Mouse (Mus musculus) CH12.LX (cell line): Measurements from ENCODE around the gene Gm43518. TPM values are rescaled to one million over a fixed set of nuclear protein-coding genes. Genes with fewer than 3 reads are reported as not detected.
A peak's percentile ranks its signal among the peaks of the same experiment; 100 is the strongest.

ENCODE experiments used
- DNase-seq: peaks from one replicate; pipeline ENCODE4 v3.0.0-alpha.2; 2013; ENCODE audit errors: extremely low read depth
- H3K27ac ChIP-seq: 2 replicates; pipeline ENCODE4 v1.5.1; 2012; ENCODE audit warnings: low read depth, mild to moderate bottlenecking, control low read depth, moderate library complexity; ENCODE audit not compliant: insufficient read depth
- H3K27me3 ChIP-seq: replicated peaks from 2 replicates; pipeline ENCODE3; 2012; ENCODE audit warnings: inconsistent platforms
- H3K36me3 ChIP-seq, 2 experiments: replicated peaks in 1 of 2; 2 replicates each; pipeline versions ENCODE3 to v1.6.1; 2012; ENCODE audit warnings: inconsistent platforms in 1 of 2, low read length in 1 of 2, mild to moderate bottlenecking in 1 of 2, mixed read lengths in 1 of 2, moderate library complexity in 1 of 2; ENCODE audit not compliant: control insufficient read depth in 1 of 2, insufficient read depth in 1 of 2
- H3K4me1 ChIP-seq, 2 experiments: 2 replicates each; pipeline ENCODE4 v1.6.1; 2012; ENCODE audit warnings: inconsistent platforms in 1 of 2, moderate library complexity in 1 of 2; ENCODE audit not compliant: insufficient read depth in 2 of 2, control insufficient read depth in 1 of 2
- H3K4me2 ChIP-seq: 2 replicates; pipeline ENCODE4 v1.6.1; 2012; ENCODE audit warnings: low read depth, mild to moderate bottlenecking, control low read depth; ENCODE audit not compliant: poor library complexity, insufficient read depth, severe bottlenecking
- H3K4me3 ChIP-seq, 3 experiments: fragments of 150-350 bp in 1 of 3; sonication (generic) in 1 of 3; replicated peaks in 1 of 3; 2 replicates each; pipeline versions ENCODE3 to v1.5.1; 2011 to 2012; ENCODE audit warnings: low read depth in 2 of 3, low read length in 2 of 3, mild to moderate bottlenecking in 2 of 3, moderate library complexity in 2 of 3, control low read depth in 1 of 3, improper control_type of control experiment in 1 of 3, inconsistent platforms in 1 of 3, mixed read lengths in 1 of 3; ENCODE audit not compliant: poor library complexity in 1 of 3
- H3K79me2 ChIP-seq: replicated peaks from 2 replicates; pipeline ENCODE4 v1.6.1; 2012; ENCODE audit warnings: mild to moderate bottlenecking, moderate library complexity; ENCODE audit not compliant: control insufficient read depth, poor library complexity, insufficient read depth, severe bottlenecking; ENCODE audit errors: extremely low read depth
- H3K9ac ChIP-seq: 2 replicates; pipeline ENCODE4 v1.6.1; 2012; ENCODE audit warnings: low read depth, mild to moderate bottlenecking, control low read depth, moderate library complexity; ENCODE audit not compliant: insufficient read depth
- H3K9me3 ChIP-seq: replicated peaks from 2 replicates; pipeline ENCODE3; 2012; ENCODE audit warnings: low read length, inconsistent platforms, mixed read lengths
- BHLHE40 ChIP-seq: IDR thresholded peaks from 2 replicates; pipeline ENCODE4 v1.6.1; 2011; ENCODE audit warnings: mild to moderate bottlenecking, low read depth, low read length, improper control_type of control experiment
- CHD1 ChIP-seq: IDR thresholded peaks from 2 replicates; pipeline ENCODE4 v1.6.1; 2012; ENCODE audit warnings: low read depth, low read length, improper control_type of control experiment, inconsistent platforms
- CTCF ChIP-seq, 2 experiments: IDR thresholded peaks in 1 of 2; conservative IDR thresholded peaks in 1 of 2; 2 replicates each; pipeline ENCODE4 v1.5.1; 2011 to 2012; ENCODE audit warnings: low read depth in 2 of 2, low read length in 2 of 2, improper control_type of control experiment in 1 of 2, inconsistent platforms in 1 of 2, mild to moderate bottlenecking in 1 of 2, moderate library complexity in 1 of 2
- E2F4 ChIP-seq: IDR thresholded peaks from 2 replicates; pipeline ENCODE4 v1.6.1; 2011; ENCODE audit warnings: low read depth, low read length, improper control_type of control experiment; ENCODE audit not compliant: insufficient replicate concordance
- ELF1 ChIP-seq: IDR thresholded peaks from 2 replicates; pipeline ENCODE4 v1.6.1; 2014; ENCODE audit warnings: low read depth, mild to moderate bottlenecking, inconsistent platforms, low read length, improper control_type of control experiment
- EP300 ChIP-seq: IDR thresholded peaks from 2 replicates; pipeline ENCODE4 v1.6.1; 2011; ENCODE audit warnings: low read length, improper control_type of control experiment
- IRF4 ChIP-seq: IDR thresholded peaks from 2 replicates; pipeline ENCODE4 v1.6.1; 2014; ENCODE audit warnings: low read depth, mild to moderate bottlenecking, inconsistent platforms, low read length, improper control_type of control experiment
- JUN ChIP-seq: IDR thresholded peaks from 2 replicates; pipeline ENCODE4 v1.6.1; 2011; ENCODE audit warnings: low read depth, mild to moderate bottlenecking, low read length, improper control_type of control experiment, moderate library complexity; ENCODE audit not compliant: insufficient read depth
- MEF2A ChIP-seq: IDR thresholded peaks from 2 replicates; pipeline ENCODE4 v1.6.1; 2014; ENCODE audit warnings: low read depth, mild to moderate bottlenecking, inconsistent platforms, low read length, improper control_type of control experiment, borderline replicate concordance
- MYC ChIP-seq: IDR thresholded peaks from 2 replicates; pipeline ENCODE4 v1.6.1; 2011; ENCODE audit warnings: low read depth, mild to moderate bottlenecking, improper control_type of control experiment, low read length
- NELFE ChIP-seq: IDR thresholded peaks from 2 replicates; pipeline ENCODE4 v1.6.1; 2011; ENCODE audit warnings: low read depth, low read length, improper control_type of control experiment
- NRF1 ChIP-seq: IDR thresholded peaks from 2 replicates; pipeline ENCODE4 v1.6.1; 2014; ENCODE audit warnings: low read depth, mild to moderate bottlenecking, inconsistent platforms, low read length, improper control_type of control experiment, moderate library complexity
- PAX5 ChIP-seq: IDR thresholded peaks from 2 replicates; pipeline ENCODE4 v1.6.1; 2012; ENCODE audit warnings: low read length, inconsistent platforms, mixed read lengths
- POLR2A ChIP-seq: IDR thresholded peaks from 2 replicates; pipeline ENCODE4 v1.6.1; 2011; ENCODE audit warnings: low read depth, mild to moderate bottlenecking, improper control_type of control experiment, low read length
- POLR2AphosphoS2 ChIP-seq: IDR thresholded peaks from 2 replicates; pipeline ENCODE4 v1.6.1; 2011; ENCODE audit warnings: low read depth, low read length, improper control_type of control experiment
- RAD21 ChIP-seq: IDR thresholded peaks from 2 replicates; pipeline ENCODE4 v1.6.1; 2011; ENCODE audit warnings: low read depth, mild to moderate bottlenecking, low read length, improper control_type of control experiment, moderate library complexity
- RCOR1 ChIP-seq: conservative IDR thresholded peaks from 2 replicates; pipeline ENCODE4 v1.6.1; 2012; ENCODE audit warnings: low read depth, mild to moderate bottlenecking, inconsistent platforms, low read length, improper control_type of control experiment
- SMC3 ChIP-seq: IDR thresholded peaks from 2 replicates; pipeline ENCODE4 v1.6.1; 2011; ENCODE audit warnings: low read depth, low read length, improper control_type of control experiment
- USF1 ChIP-seq: IDR thresholded peaks from 2 replicates; pipeline ENCODE4 v1.6.1; 2014; ENCODE audit warnings: low read depth, mild to moderate bottlenecking, inconsistent platforms, low read length, improper control_type of control experiment
- USF2 ChIP-seq: conservative IDR thresholded peaks from 2 replicates; pipeline ENCODE4 v1.6.1; 2011; ENCODE audit warnings: low read depth, low read length, improper control_type of control experiment
- ZC3H11A ChIP-seq: IDR thresholded peaks from 2 replicates; pipeline ENCODE4 v1.6.1; 2012; ENCODE audit warnings: low read depth, mild to moderate bottlenecking, inconsistent platforms, low read length, improper control_type of control experiment
- ZKSCAN1 ChIP-seq: IDR thresholded peaks from 2 replicates; pipeline ENCODE4 v1.6.1; 2012; ENCODE audit warnings: low read depth, inconsistent platforms, low read length, improper control_type of control experiment, borderline replicate concordance
- ZMIZ1 ChIP-seq: IDR thresholded peaks from 2 replicates; pipeline ENCODE4 v1.6.1; 2012; ENCODE audit warnings: low read depth, mild to moderate bottlenecking, inconsistent platforms, low read length, improper control_type of control experiment
- ZNF384 ChIP-seq: IDR thresholded peaks from 2 replicates; pipeline ENCODE4 v1.6.1; 2012; ENCODE audit warnings: low read depth, low read length, improper control_type of control experiment, inconsistent platforms
- dilution Hi-C: fragments of 300-500 bp; cut with MboI; formaldehyde crosslinking; loops from 2 replicates; pipeline ENCODE4 v1.14.3; 2020; ENCODE audit warnings: low sequenced_read_pairs; ENCODE audit not compliant: extremely low pct_unique_long_range_greater_than_20kb, extremely low pct_ligation_motif_present
- in situ Hi-C: fragments of 300-500 bp; cut with MboI; formaldehyde crosslinking; loops from 3 replicates; pipeline ENCODE4 v1.14.3; 2019; ENCODE audit warnings: low sequenced_read_pairs, low pct_ligation_motif_present, low pct_unique_long_range_greater_than_20kb, mixed read lengths
- polyA plus RNA-seq: library from polyadenylated mRNA; unstranded; fragments of >175 nt; gene quantifications from 2 replicates; pipeline ENCODE4 v1.2.1, GENCODE M21; 2012; ENCODE audit warnings: low read depth; ENCODE audit not compliant: insufficient read length
- total RNA-seq, 2 experiments: library from RNA; depleted of rRNA; stranded (reverse); fragments of 300-350 nt in 1 of 2; fragments of >200 nt in 1 of 2; gene quantifications; 2 replicates each; pipeline ENCODE4 v1.2.3; 2012 to 2014

The Gm43518 gene
- total and polyA plus RNA-seq, 3 experiments, result 0.87 TPM; not detected in 2

GRCm38 (mm10) chr5:123932927-123933326, 5.7 kb downstream of the Gm43518 start:
- Histone ChIP-seq H3K79me2 (no peaks in the 10 kb centered on the region), H3K4me1 (peaks cover 2 to 20% of the 10 kb centered on the region in 2 experiments; a peak in 2 of 4 replicates), H3K9ac (no peak overlapping the region), H3K36me3 (peaks cover 8 to 19% of the 10 kb centered on the region in 2 experiments), H3K9me3 (peaks cover 2% of the 10 kb centered on the region), H3K27ac (no peak overlapping the region), H3K4me2 (no peak overlapping the region), H3K4me3 (no peak overlapping the region), H3K27me3 (no peaks in the 10 kb centered on the region)
- dilution Hi-C loops (no loop called here), in situ Hi-C loops (no loop called here)
- TF ChIP-seq CTCF (conservative IDR thresholded peaks at IDR 0.05 in 1 of 2, IDR thresholded peaks at IDR 0.05 in 1 of 2; ENCODE audit: low read depth in 2 of 2, low read length in 2 of 2) (peak in 1 of 2 experiments; percentile 24; a peak in 2 of 4 replicates), BHLHE40 (no peak), IRF4 (no peak), ZC3H11A (no peak)
- DNase-seq, result no peak

GRCm38 (mm10) chr5:123933556-123933955, 6.3 kb downstream of the Gm43518 start:
- H3K4me3 ChIP-seq, result no peak overlapping the region
- DNase-seq, result no peak
- H3K9ac ChIP-seq, result no peak overlapping the region
- H3K9me3 ChIP-seq, result peaks cover 2% of the 10 kb centered on the region
- H3K79me2 ChIP-seq, result no peaks in the 10 kb centered on the region
- peaks cover 3 to 13% of the 10 kb centered on the region in 2 experiments for H3K36me3 ChIP-seq
- no peak overlapping the region for H3K4me2 ChIP-seq
- TF ChIP-seq NELFE (no peak), USF2 (no peak)
- H3K4me1 ChIP-seq, result peaks cover 7 to 26% of the 10 kb centered on the region in 2 experiments
- dilution Hi-C loops, result no loop called here
- H3K27ac ChIP-seq, result no peak overlapping the region
- H3K27me3 ChIP-seq, result no peaks in the 10 kb centered on the region
- in situ Hi-C loops, result no loop called here

GRCm38 (mm10) chr5:123933957-123934591, 6.9 kb downstream of the Gm43518 start:
- no peaks in the 10 kb centered on the region for H3K79me2 ChIP-seq
- H3K4me1 ChIP-seq, result peaks cover 11 to 28% of the 10 kb centered on the region in 2 experiments
- no peak overlapping the region for H3K27ac ChIP-seq
- TF ChIP-seq SMC3 (peak; percentile 54), USF1 (no peak), E2F4 (no peak), ZNF384 (no peak), PAX5 (no peak), ELF1 (no peak), JUN (no peak), RCOR1 (no peak), ZC3H11A (no peak), CTCF (conservative IDR thresholded peaks at IDR 0.05 in 1 of 2, IDR thresholded peaks at IDR 0.05 in 1 of 2; ENCODE audit: low read depth in 2 of 2, low read length in 2 of 2) (peak; percentile 51 to 64; a peak in 3 of 4 replicates), NRF1 (no peak), MYC (no peak), POLR2AphosphoS2 (no peak), MEF2A (no peak), ZMIZ1 (no peak), EP300 (no peak), RAD21 (peak; percentile 27), POLR2A (no peak), ZKSCAN1 (no peak), CHD1 (no peak)
- no peak overlapping the region for H3K9ac ChIP-seq
- no peak overlapping the region for H3K4me3 ChIP-seq
- dilution Hi-C loops (no loop called here), in situ Hi-C loops (no loop called here)
- H3K27me3 ChIP-seq, result no peaks in the 10 kb centered on the region
- peak; percentile 47 for DNase-seq
- peaks cover 2% of the 10 kb centered on the region for H3K9me3 ChIP-seq
- peaks cover 0 to 9% of the 10 kb centered on the region in 2 experiments for H3K36me3 ChIP-seq
- H3K4me2 ChIP-seq, result no peak overlapping the region
